Mouse (Mus musculus): Measurements from ENCODE around the gene Pgbd5. TPM values are rescaled to one million over a fixed set of nuclear protein-coding genes. Genes with fewer than 3 reads are reported as not detected.
A peak's percentile ranks its signal among the peaks of the same experiment; 100 is the strongest.

The Pgbd5 gene
- polyA plus RNA-seq, 1 experiment from 2014 or later = 16.4 TPM

- no peak for ATAC-seq (ENCODE audit: low FRiP score, low read depth)
- Histone ChIP-seq H3K36me3 (peaks cover 4% of the 10 kb centered on the region; the same call in 1 of the 2 replicates), H3K9ac (no peak overlapping the region), H3K4me2 (no peak overlapping the region), H3K9me3 (no peaks in the 10 kb centered on the region), H3K27me3 (no peaks in the 10 kb centered on the region), H3K4me1 (replicated peaks) (peaks cover 9% of the 10 kb centered on the region), H3K4me3 (no peak overlapping the region), H3K27ac (replicated peaks) (no peak overlapping the region)
- 94% methylated on average over 19 of the region's 19 CpGs for WGBS
Measured at GRCm38 (mm10) chr8:124384336-124384735, 55.1 kb downstream of the Pgbd5 start.

DNA sequence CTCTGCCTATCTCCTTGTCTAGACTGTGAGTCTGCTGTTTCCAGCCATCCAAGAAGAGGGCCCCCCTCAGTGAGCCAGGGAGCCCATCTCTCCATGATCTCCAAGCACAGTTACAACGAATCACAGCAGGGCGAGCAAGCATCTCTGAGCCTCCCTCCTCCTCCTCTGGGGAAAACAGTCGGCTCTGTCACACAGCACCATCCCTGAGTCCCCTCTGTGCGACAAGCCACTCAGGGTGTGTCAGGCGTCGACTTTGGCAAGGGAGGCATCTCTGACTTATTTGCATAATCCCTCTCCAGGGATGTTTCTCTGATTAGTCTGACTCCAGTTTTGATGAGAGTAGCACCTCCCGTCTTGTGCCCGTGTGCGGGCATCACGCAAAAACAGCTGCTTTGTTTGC lies 57.2 kb downstream of the Pgbd5 start:
- Histone ChIP-seq H3K27me3 (no peaks in the 10 kb centered on the region), H3K4me2 (no peak overlapping the region), H3K4me3 (no peak overlapping the region), H3K9ac (no peak overlapping the region), H3K9me3 (no peaks in the 10 kb centered on the region), H3K27ac (replicated peaks) (peak overlapping the region; percentile 42), H3K36me3 (peaks cover 11% of the 10 kb centered on the region), H3K4me1 (replicated peaks) (peaks cover 9% of the 10 kb centered on the region)
- ATAC-seq (ENCODE audit: low FRiP score, low read depth) = peak; percentile 42
- WGBS = 33% methylated on average over 10 of the region's 10 CpGs

GRCm38 (mm10) chr8:124379289-124379688 lies 60.2 kb downstream of the Pgbd5 start:
- no peaks in the 10 kb centered on the region for H3K9me3 ChIP-seq
- peaks cover 16% of the 10 kb centered on the region for H3K36me3 ChIP-seq
- H3K27ac ChIP-seq (replicated peaks) = no peak overlapping the region
- ATAC-seq (ENCODE audit: low FRiP score, low read depth) = no peak
- H3K4me3 ChIP-seq = no peak overlapping the region
- no peaks in the 10 kb centered on the region for H3K27me3 ChIP-seq
- H3K4me2 ChIP-seq = no peak overlapping the region
- H3K9ac ChIP-seq = no peak overlapping the region
- peaks cover 9% of the 10 kb centered on the region for H3K4me1 ChIP-seq (replicated peaks)
- 69% methylated on average over 6 of the region's 6 CpGs for WGBS

GRCm38 (mm10) chr8:124376406-124376805 lies 63.1 kb downstream of the Pgbd5 start:
- no peak overlapping the region for H3K4me3 ChIP-seq
- no peak overlapping the region for H3K9ac ChIP-seq
- no peaks in the 10 kb centered on the region for H3K27me3 ChIP-seq
- H3K36me3 ChIP-seq = peaks cover 16% of the 10 kb centered on the region; the same call in 1 of the 2 replicates
- no peaks in the 10 kb centered on the region for H3K9me3 ChIP-seq
- ATAC-seq (ENCODE audit: low FRiP score, low read depth) = no peak
- no peak overlapping the region for H3K4me2 ChIP-seq
- WGBS = 96% methylated on average over 12 of the region's 12 CpGs
- H3K27ac ChIP-seq (replicated peaks) = no peak overlapping the region
- H3K4me1 ChIP-seq (replicated peaks) = no peaks in the 10 kb centered on the region; the same call in 1 of the 2 replicates

GRCm38 (mm10) chr8:124375727-124376126 lies 63.7 kb downstream of the Pgbd5 start:
- Histone ChIP-seq H3K36me3 (peaks cover 16% of the 10 kb centered on the region; the same call in 1 of the 2 replicates), H3K9ac (no peak overlapping the region), H3K4me1 (replicated peaks) (no peaks in the 10 kb centered on the region; the same call in 1 of the 2 replicates), H3K4me2 (no peak overlapping the region), H3K27ac (replicated peaks) (no peak overlapping the region), H3K27me3 (no peaks in the 10 kb centered on the region), H3K4me3 (no peak overlapping the region), H3K9me3 (no peaks in the 10 kb centered on the region)
- no peak for ATAC-seq (ENCODE audit: low FRiP score, low read depth)
- WGBS = 89% methylated on average over 9 of the region's 9 CpGs

GRCm38 (mm10) chr8:124375168-124375567 lies 64.3 kb downstream of the Pgbd5 start:
- peaks cover 15% of the 10 kb centered on the region; the same call in 1 of the 2 replicates for H3K36me3 ChIP-seq
- no peaks in the 10 kb centered on the region for H3K9me3 ChIP-seq
- H3K4me3 ChIP-seq = no peak overlapping the region
- ATAC-seq (ENCODE audit: low FRiP score, low read depth) = no peak; the same call in 1 of the 2 replicates
- WGBS = 80% methylated on average over 6 of the region's 6 CpGs
- H3K4me2 ChIP-seq = no peak overlapping the region
- H3K27me3 ChIP-seq = no peaks in the 10 kb centered on the region
- no peak overlapping the region for H3K9ac ChIP-seq
- H3K27ac ChIP-seq (replicated peaks) = no peak overlapping the region
- no peaks in the 10 kb centered on the region; the same call in 1 of the 2 replicates for H3K4me1 ChIP-seq (replicated peaks)

DNA sequence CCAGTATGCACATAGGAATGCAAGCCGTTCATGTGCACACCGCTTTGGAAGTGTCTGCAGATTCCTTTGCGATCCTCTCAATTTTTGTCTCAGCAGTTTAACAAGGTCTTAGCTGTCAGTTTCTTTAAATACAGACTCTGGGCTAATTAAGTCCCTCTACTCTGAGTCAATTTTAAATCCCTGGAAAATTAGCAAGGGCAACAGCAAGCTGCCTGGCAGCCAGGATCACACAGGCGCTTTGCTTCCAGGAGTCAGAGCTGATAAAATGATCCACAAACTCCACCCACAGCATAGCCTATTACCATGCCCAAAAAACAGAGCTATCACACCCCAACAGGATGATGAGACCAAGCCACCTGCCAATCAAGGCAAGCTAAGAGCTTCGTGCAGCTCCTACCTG lies 65.7 kb downstream of the Pgbd5 start:
- Histone ChIP-seq H3K27ac (replicated peaks) (no peak overlapping the region), H3K4me3 (no peak overlapping the region), H3K9me3 (no peaks in the 10 kb centered on the region), H3K27me3 (no peaks in the 10 kb centered on the region), H3K4me2 (no peak overlapping the region), H3K36me3 (peaks cover 16% of the 10 kb centered on the region; the same call in 1 of the 2 replicates), H3K4me1 (replicated peaks) (no peaks in the 10 kb centered on the region; the same call in 1 of the 2 replicates), H3K9ac (no peak overlapping the region)
- no peak for ATAC-seq (ENCODE audit: low FRiP score, low read depth)
- 86% methylated on average over 5 of the region's 5 CpGs for WGBS

- no peak for ATAC-seq (ENCODE audit: low FRiP score, low read depth)
Measured at GRCm38 (mm10) chr8:124371410-124372123, 67.9 kb downstream of the Pgbd5 start.

GRCm38 (mm10) chr8:124370422-124371183 lies 68.9 kb downstream of the Pgbd5 start:
- H3K9ac ChIP-seq = no peak overlapping the region
- WGBS = 80% methylated on average over 17 of the region's 17 CpGs
- H3K9me3 ChIP-seq = no peaks in the 10 kb centered on the region
- H3K4me3 ChIP-seq = no peak overlapping the region
- no peak overlapping the region for H3K4me2 ChIP-seq
- 0 out of 2 replicates have a peak, but pooled peaks cover 5% of the 10 kb centered on the region for H3K36me3 ChIP-seq
- H3K4me1 ChIP-seq (replicated peaks) = no peaks in the 10 kb centered on the region
- no peaks in the 10 kb centered on the region for H3K27me3 ChIP-seq
- ATAC-seq (ENCODE audit: low FRiP score, low read depth) = no peak
- H3K27ac ChIP-seq (replicated peaks) = no peak overlapping the region

More at GRCm38 (mm10) chr8:124371410-124372123, 67.9 kb downstream of the Pgbd5 start:
- 95% methylated on average over 23 of the region's 23 CpGs for WGBS
- H3K9ac ChIP-seq = no peak overlapping the region
- H3K27me3 ChIP-seq = no peaks in the 10 kb centered on the region
- no peak overlapping the region for H3K4me2 ChIP-seq
- H3K4me1 ChIP-seq (replicated peaks) = no peaks in the 10 kb centered on the region; the same call in 1 of the 2 replicates
- no peak overlapping the region for H3K4me3 ChIP-seq
- 0 out of 2 replicates have a peak, but pooled peaks cover 5% of the 10 kb centered on the region for H3K36me3 ChIP-seq
- H3K27ac ChIP-seq (replicated peaks) = no peak overlapping the region
- H3K9me3 ChIP-seq = no peaks in the 10 kb centered on the region

DNA sequence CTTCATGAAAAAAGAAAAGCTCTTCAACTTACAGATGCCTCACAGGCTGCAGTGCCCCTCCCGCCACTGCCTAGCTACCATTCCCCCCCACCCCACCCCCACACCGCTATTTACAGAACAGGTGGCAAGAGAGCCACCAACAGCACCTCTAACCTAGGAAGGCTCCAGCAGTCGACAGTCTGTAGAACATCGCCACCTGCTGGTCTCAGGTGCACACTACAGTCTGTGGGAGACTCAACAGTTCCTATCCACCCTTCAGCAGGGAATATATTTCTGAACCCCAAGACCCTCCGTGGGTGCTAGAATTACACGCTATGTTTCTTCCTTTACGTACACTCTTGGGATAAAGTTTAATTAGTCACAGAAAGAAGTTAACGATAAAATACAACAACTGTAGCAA lies 71.2 kb downstream of the Pgbd5 start:
- Histone ChIP-seq H3K4me1 (replicated peaks) (no peaks in the 10 kb centered on the region), H3K9ac (no peak overlapping the region), H3K27ac (replicated peaks) (no peak overlapping the region), H3K27me3 (no peaks in the 10 kb centered on the region), H3K4me3 (no peak overlapping the region), H3K36me3 (0 out of 2 replicates have a peak, but pooled peaks cover 5% of the 10 kb centered on the region), H3K9me3 (no peaks in the 10 kb centered on the region), H3K4me2 (no peak overlapping the region)
- ATAC-seq (ENCODE audit: low FRiP score, low read depth) = no peak
- 20% methylated on average over 8 of the region's 8 CpGs for WGBS

DNA sequence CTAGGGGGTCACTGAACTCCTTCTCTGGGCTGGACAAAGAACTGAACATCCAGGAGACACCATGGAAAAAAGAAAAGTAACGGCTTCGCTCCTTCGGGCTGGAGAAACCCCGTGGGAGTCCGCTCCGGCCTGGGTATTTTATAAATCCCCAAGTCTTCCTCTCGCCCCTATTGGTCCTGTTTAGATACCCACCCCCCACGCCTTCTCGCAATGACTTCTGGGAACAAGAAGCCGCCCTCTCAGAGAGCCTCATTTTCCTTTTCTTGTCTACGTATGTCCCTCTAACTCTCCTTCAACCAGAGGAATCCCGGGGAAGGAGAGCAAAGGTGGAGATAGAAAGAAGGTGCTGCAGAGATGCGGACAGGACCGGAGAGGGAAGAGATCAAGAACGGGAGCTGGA lies 76.1 kb downstream of the Pgbd5 start:
- H3K9ac ChIP-seq = no peak overlapping the region
- H3K4me3 ChIP-seq = no peak overlapping the region
- H3K4me2 ChIP-seq = no peak overlapping the region
- no peak overlapping the region for H3K27ac ChIP-seq (replicated peaks)
- H3K36me3 ChIP-seq = no peaks in the 10 kb centered on the region
- no peak for ATAC-seq (ENCODE audit: low FRiP score, low read depth)
- no peaks in the 10 kb centered on the region for H3K9me3 ChIP-seq
- 95% methylated on average over 15 of the region's 15 CpGs for WGBS
- H3K27me3 ChIP-seq = no peaks in the 10 kb centered on the region
- no peaks in the 10 kb centered on the region for H3K4me1 ChIP-seq (replicated peaks)

DNA sequence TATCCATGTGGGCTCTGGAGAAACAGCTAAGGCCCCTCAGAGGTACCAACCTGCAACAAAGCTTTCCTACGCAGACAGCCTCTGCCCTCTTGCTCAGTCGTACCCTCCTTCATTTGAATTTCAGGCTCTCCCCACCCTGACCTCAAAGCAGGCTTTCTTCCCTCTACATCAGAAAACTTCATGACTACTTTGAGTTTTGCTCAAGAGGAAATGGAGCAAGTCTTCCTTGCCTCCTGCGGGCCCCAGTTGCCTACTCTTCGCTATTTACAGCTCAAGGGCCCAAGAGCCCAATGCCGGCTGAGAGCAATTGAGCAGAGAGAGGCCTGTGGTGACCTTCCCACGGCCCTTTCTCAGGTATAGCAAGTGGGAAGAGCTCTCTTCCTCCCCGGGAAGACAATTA lies 76.9 kb downstream of the Pgbd5 start:
- WGBS = 78% methylated on average over 7 of the region's 7 CpGs
- no peak overlapping the region for H3K4me3 ChIP-seq

More for the DNA sequence above, 76.9 kb downstream of the Pgbd5 start:
- Histone ChIP-seq H3K36me3 (no peaks in the 10 kb centered on the region), H3K4me2 (no peak overlapping the region), H3K27ac (replicated peaks) (no peak overlapping the region), H3K27me3 (no peaks in the 10 kb centered on the region), H3K9ac (no peak overlapping the region), H3K9me3 (no peaks in the 10 kb centered on the region), H3K4me1 (replicated peaks) (no peaks in the 10 kb centered on the region)
- no peak for ATAC-seq (ENCODE audit: low FRiP score, low read depth)

Measured in hindbrain, embryonic 15.5 days (tissue).